Mouse (Mus musculus) heart, postnatal 0 days (tissue): ENCODE results near the gene Capzb.

ENCODE experiments used
- CTCF ChIP-seq: IDR thresholded peaks from 2 replicates; pipeline ENCODE4 v1.5.1; 2016; ENCODE audit warnings: antibody characterized with exemption, control low read depth, low read depth
- EP300 ChIP-seq: IDR thresholded peaks from 2 replicates; pipeline ENCODE4 v1.6.1; 2016; ENCODE audit warnings: antibody characterized with exemption, low read depth

DNA sequence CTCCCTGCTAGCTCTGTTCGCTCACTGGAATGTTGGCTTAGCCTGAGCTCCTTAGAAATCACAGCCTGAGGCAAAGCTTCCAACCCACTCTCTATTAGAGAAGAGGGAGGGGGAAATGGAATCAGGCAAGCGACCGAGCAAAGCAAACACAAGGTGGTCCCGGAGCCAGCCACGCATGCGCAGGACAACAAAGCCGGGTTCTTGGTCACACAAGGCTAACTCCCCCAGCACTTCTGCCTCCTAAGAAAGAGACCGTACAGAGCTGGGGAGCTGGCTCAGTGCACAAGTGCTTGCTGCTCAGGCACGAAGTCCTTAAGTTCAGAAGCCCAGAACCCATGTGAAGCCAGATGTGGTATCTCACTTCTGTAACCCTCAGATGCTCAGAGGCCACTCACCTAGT is 49.7 kb upstream of the Capzb start:
- TF ChIP-seq CTCF (no peak), EP300 (no peak)
